Mouse (Mus musculus) olfactory bulb, adult 2 months (tissue): Measurements from ENCODE around the gene Dync1i1.

Experiments
- CTCF ChIP-seq: fragments of 200-500 bp; IDR thresholded peaks from 2 replicates; pipeline ENCODE4 v1.5.1; 2012; ENCODE audit warnings: low read depth, mild to moderate bottlenecking, low read length, moderate library complexity; ENCODE audit not compliant: insufficient read depth
- POLR2A ChIP-seq: fragments of 200-500 bp; IDR thresholded peaks from 2 replicates; pipeline ENCODE4 v1.6.1; 2012; ENCODE audit warnings: mild to moderate bottlenecking, low read depth, low read length, moderate library complexity; ENCODE audit not compliant: insufficient read depth

- TF ChIP-seq POLR2A = no peak
- no peak for TF ChIP-seq CTCF
These were observed 231.0 kb downstream of the Dync1i1 start for GRCm38 (mm10) chr6:5956316-5956913.
